Mouse (Mus musculus) retina, postnatal 7 days (tissue): ENCODE results near the gene Msantd2.

Source experiments
- DNase-seq: peaks from one replicate; pipeline ENCODE4 v3.0.0-alpha.2; 2012; ENCODE audit warnings: low read depth, low spot score

The Msantd2 gene

DNA sequence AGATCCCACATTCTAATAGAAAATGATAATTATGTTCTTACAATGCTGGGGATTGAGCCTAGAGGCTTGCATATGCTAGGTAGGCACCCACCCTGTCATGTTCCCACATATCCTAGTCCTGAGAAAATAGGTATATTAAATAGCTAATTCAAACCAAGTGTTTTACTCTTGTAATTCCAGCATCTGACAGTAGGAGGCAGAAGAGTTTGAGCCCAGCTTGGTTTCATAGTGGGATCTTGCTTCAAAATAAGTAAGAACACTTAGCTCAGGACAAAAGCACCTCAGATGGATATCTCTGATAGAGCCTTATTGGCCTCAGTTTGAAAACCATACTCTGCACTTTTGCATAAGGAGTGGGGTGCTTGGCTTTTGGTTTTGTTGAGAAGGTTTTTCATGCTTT lies 15.2 kb downstream of the Msantd2 start:
- DNase-seq: no peak

DNA sequence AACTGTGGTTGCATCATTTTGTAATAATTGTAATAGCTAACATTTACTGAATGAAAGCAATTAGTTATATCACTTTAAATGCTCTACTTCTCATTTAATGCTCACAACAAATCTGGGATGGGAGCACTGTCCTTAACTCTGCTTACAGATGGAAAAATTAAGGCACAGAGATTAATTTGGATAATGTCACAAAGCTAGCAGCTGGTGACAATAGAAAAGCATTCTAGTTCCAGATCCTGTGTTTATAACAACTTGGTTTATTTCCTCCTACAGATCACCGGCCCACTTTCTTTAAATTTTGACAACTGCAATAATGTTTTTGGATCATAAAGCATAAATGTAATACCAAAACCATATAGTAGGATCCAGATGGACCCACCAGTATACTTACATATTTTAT lies 16.9 kb downstream of the Msantd2 start:
- no peak for DNase-seq

DNA sequence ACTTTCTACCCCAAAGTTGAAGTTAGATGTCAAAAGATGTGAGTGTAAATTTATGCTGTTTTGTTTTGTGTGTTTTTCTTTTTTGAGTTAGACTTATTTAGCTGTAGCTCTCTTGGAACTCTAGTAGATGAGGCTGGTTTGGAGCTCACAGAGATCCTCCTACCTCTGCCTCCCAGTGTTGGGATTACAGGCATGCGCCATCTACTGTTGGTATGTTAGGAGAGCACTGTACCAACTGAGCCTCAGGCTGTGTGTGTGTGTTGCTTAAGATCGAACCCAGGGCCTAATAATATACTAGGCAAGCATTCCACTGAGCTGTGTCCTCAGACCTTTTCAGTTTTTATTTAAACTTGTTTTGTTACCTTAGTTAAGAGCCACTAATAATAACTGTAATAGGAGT lies 23.0 kb downstream of the Msantd2 start:
- no peak for DNase-seq

DNA sequence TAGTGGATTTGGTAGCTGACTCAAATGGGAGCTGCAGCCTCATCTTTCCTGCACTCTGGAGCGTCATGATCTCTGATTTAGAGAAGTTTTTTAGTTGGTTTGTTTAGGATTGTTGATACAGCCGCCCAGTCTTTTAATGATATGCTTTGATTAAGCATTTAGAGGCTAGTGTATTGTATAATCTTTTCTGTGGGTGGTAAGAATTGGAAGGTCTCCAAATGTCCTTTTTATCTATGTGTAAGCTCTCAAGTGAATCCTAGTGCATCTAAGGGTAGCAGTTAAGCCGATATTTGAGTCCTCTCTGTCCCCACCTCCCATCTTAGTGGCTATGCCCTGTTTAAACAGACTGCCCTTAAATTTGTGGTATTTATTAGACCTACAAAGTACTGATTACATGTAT lies 25.3 kb downstream of the Msantd2 start:
- DNase-seq: no peak

DNA sequence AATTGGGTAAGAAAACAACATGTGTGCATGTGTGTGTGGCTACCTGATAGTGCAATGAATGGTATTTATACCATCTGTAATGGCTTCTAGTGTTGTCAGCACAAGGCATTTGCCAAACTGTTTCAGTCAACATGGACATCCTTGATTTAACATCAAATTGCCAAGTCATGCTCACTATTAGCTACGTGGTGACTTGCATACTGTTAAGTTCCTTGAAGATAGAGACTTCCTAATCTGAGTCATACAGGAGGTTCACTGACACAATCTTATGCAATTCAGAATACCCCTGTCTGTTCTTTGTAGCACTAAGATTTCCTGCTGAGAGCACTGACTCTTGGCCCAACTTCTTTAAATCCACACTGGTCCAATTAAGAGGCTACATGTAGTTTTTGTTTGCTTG lies 28.3 kb downstream of the Msantd2 start:
- DNase-seq: no peak

DNA sequence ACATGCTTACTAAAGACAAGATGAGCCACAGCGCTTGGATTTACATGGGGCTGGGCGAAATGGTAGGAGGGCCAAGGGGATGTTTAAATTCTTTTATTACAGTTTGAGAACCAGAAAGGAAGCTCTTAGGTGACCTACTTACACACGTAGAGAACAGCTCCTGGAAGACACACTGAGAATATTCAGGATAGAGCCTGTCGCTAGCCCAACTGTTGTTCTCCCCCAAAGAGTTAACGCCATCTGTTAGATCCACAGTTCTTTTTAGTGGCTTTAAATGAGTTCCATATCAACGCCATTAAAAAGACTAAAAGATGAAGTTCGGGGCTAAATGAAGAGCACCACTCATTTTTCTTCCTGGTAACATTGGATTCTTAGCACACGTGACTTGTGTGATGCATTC lies 29.9 kb downstream of the Msantd2 start:
- DNase-seq: no peak

DNA sequence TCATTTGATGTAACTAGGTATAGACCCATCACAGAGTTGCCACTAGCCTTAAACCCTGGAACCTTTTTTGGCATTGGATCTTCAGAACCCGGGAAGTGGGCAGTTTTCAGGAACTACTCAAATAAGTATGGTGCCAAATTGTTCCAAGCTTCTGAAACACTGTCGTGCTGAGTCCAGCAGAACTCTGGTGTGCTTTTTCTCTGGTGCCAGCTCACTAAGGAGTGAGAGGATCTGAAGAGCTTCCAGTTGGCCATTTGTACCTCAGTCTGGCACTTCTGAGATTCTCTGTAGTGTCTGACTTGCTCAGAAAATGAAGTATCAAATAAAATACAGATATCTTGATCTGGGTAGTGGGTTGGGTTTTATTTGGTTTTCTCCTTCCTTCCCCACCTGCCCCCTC lies 30.9 kb downstream of the Msantd2 start:
- DNase-seq: no peak

DNA sequence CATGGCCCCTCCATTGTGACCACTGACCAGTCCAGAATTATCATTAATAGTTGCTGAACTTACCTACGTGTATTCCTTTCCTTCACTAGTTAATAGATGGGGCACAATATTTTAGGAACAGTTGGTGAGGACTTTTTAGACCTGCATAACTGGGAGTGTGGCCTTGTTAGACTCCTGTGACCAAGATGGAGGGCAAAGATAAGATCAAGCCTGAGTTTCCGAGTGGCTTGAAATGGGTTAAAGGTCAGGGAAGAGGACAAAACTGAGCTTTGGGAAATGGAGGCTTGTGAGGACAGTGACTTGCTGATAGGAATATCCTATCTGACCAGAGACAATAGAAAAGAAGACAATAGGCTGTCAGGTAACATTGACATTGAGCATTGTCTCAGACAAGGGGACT lies 36.3 kb downstream of the Msantd2 start:
- no peak for DNase-seq

DNA sequence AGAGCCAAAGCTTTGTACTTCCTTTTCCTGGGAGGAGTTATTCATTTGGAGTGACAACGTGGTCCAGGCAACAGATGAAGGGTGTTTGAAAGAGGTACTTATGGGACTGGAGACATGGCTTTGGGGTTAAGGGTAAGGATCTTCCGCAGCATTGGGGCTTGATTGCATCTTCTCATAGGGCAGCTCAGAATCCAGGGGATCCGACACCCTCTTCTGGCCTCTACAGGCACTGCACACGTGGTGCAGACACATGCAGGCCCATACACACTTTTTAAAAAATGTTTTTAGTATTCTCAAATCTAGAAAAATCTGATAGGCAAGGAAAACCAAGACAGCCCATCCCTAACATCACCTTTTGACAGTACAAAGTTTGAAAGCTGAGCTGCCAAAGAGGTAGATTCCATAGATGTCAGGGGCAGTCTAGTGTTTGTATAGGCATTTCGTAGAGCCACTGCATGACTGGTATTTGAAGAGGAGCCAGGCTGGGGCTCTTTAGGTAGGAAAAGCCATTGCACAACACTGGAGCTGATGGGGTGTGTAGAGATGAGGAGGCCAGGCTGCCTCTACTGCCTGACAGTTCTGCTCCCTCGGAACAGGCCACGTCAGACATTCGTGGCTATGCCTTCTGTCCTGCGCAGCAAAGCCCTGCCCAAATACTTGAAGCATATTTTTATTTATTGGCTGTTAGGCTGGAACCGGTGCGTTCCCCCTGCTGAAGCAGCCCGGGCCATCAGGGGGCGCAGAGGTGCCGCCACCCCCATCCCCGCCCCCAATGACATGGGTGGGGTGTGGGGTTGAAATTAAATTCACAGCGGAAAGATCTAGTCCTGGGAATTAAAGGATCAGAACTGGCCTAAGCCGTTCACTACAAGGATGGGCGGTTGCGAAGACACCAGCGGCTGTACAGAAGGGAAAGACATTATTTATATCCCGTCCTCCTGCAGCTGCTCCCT lies 37.6 kb downstream of the Msantd2 start:
- DNase-seq: no peak

DNA sequence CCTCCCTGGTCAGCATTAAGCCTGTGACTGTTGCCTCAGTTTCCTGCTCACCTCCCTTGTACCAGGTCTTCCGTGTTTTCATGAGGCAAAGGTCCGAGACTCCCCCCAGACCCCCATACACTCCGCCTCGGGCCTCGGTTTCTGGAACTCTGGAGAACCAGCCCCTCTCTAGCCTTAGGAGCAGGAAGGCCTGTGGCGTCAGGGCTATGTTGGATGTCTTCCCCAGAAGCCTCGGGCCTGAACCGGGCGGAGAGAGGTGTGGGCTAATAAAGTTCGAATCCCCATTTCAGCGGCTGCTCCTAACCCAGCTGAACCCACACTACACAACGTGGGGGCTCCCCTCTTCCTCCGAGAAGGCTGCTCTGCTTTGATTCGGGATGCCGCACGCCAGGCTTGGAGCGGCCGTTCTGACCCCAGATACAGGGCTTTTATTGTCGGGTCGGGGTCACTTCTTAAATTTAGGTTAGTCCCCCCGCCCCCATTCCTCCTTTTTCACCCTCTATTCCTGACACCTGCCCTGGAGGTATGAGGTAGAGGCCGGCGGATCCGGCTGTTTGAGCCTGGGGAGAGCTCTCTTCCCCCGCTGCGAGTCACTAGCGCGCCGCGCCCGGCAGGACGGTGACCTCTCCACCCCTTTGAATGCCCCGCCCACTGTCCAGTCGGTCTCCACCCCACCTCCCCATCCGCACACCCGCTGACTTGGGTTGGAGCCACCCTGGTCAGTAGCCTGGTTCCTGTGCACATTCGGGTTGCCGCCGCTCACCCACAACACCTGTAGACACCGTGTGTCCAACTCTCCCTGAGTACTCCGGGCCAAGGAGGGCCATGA lies 38.5 kb downstream of the Msantd2 start, which contains the start of gene Esam:
Gene Esam, plus strand, starts transcription at position 683 of the 829 bp plus-strand sequence.
- no peak for DNase-seq

DNA sequence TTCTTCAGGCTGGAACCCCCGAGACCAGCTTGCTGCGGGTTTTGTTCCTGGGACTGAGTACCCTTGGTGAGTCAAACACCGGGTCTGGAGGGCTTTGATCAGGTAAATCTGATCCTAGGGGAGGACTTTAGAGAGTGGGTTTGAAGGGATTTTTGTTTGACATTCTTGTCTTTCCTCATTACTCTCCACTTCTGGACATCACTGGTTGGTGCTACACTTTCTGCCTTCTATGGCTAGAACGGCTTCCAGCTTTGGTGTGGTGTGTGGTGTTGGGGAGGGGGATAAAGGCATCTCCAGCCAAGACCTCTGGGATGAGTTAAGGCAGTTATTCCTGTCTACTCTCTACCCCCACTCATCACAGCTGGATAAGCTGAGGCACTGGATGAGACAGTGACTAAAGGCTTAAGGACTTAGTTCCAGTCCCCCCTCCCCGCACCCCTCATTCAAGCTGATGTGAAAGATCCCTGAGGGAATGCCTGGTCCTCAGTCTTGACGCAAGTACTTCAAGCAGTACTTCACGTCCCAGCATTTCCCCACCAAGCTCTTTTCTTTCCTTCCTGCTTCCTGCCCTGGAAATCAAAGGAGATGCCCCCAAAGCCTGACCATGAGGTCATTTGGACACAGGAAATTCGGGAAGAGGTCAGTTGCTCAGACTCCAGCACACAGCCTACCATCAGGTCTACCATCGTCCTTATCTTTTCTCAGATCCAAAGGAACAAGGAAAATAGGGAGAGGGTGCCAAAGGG lies 39.3 kb downstream of the Msantd2 start:
- no peak for DNase-seq

DNA sequence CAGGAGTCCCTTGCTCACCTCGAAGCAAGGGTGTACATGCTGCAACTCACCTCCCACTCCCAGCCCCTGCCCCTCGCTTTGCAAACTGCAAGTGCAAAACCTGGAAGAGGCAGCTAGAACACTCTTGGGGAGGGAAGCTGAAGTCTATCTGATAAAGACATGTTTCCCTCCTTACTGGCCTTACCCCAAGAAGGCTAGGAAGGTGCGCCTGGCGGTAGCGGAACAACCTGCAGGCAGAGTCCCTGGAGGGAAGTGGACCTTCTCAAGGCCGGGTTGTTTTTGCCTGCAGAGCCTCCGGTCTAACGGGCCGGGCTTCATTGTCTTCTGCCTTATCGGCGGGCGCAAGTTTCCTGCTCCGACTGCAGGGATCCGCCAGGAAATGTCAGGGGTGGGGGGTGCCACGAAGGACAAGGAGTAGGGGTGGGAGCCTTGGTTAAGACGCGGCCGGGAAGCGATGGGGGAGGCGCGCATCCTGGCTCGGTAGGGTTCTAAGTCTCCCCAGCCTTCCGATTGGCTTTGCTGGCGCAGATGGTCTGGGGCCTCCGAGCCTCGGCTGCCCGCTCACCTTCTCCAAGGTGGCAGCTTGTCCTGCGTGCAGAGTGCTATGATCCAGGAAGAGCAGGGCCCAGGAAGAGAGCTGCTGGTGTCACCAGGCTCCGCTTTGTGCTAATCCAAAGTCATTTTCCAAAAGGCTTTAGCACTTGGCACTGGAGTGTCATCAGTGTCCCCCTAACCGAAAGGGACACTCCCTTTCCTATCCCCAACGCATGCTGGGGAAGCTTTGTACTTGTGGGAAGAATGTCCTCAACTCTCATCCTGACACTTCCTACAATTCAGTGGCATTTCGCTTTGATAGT lies 41.1 kb downstream of the Msantd2 start:
- no peak for DNase-seq

DNA sequence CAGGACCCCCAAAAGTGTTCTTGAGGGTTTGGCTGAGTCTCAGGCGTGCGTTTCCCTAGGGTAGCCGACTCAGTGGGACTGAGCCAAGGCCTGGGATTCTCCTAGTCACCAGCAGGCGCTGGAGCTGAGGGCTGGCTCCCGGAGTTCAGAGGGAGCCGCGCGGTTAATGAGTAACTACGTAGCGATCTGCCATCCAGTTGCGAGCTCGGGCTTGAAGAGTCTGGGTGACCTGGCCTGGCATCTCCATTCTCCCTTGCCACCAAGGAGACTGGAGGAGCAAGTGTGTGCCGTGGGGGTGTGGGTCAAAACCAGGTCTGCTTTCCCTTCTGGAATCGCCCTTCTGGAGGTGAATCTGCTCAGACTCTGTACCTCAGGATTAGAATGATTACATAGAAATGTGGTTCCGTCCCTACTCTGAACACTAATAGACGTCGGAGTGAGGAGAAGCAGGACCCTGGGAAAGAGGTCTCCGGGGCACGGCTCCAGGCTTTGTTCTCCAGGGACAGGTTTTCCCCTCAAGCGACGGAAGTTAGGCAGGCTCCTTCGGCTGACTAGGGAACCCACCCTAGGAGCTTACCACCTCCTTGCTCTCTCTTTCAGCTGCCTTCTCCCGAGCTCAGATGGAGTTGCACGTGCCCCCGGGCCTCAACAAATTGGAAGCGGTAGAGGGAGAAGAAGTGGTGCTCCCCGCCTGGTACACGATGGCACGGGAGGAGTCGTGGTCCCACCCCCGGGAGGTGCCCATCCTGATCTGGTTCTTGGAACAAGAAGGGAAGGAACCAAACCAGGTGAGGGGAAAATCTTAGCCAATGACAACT lies 42.0 kb downstream of the Msantd2 start:
- no peak for DNase-seq

DNA sequence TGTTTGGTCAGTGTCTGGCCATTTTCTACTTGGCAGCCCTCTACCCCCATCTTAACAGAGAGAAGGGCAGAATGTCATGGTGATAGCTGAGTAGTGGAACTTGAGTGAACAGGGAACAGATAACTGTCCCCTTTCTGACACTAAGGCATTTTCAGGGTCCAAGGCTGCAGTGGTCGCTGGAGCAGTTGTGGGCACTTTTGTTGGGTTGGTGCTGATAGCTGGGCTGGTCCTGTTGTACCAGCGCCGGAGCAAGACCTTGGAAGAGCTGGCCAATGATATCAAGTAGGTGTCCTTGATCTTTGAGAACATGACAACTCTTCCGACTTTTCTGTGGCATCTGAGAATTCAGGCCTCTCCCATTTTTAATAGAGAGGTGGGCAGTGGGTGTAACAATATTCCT lies 47.7 kb downstream of the Msantd2 start:
- no peak for DNase-seq

DNA sequence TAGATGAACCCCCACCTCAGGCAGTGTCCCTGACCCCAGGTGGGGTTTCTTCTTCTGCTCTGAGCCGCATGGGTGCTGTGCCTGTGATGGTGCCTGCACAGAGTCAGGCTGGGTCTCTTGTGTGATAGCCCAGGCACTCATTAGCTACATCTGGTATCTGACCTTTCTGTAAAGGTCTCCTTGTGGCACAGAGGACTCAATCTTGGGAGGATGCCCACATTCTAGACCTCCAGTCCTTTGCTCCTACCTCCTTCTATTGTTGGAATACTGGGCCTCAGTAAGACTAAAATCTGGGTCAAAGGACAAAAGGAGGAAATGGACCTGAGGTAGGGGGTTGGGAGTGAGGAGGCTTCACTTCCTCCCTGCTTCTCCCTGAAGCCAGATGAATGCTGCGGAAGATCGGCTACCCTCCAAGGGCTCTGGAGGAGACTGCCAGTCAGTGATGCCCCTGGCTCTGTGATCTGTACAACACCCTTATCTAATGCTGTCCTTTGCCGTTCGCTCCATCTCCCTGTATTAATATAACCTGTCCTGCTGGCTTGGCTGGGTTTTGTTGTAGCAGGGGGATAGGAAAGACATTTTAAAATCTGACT lies 48.6 kb downstream of the Msantd2 start:
- DNase-seq: no peak

DNA sequence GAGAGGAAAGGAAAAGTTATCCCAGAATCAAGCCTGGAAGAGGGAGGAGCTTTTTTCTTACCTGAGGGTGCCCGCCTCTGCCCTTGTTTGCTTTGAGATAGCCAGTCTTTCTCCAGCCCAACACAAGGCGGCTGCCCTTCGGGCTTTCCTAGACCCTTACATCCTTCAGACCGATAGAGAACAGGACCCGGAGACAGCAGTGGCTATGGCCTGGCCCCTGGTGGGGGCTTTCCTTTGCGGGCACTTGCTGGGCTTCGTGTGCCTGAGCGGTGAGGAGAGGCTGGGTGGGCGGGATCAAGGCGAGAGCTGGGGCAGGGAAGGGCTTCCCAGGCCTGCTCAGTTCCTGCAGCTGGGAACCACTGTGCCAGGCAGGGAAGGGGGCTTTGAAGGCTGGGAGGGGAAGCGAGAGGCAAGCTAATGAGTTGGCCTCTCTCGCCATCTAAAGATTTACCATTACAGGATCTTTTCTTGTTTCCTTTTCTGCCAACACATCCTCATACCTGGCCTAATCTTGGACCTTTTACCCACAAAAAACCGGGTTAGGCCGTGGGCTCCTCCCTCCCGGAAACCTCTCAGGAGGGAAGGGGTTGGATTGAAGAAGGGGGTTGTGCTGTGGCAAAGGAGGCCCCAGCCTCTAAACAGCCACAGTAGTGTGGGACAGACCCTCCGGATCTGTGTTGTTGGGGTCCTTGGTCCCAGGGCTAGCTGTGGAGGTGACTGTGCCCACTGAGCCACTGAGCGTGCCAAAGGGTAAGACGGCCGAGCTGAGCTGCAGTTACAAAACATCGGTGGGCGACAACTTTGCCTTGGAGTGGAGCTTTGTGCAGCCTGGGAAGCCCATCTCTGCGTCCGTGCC lies 50.3 kb downstream of the Msantd2 start, which contains the start of gene Vsig2:
Gene Vsig2, plus strand, starts transcription at position 86 of the 856 bp plus-strand sequence.
- no peak for DNase-seq

DNA sequence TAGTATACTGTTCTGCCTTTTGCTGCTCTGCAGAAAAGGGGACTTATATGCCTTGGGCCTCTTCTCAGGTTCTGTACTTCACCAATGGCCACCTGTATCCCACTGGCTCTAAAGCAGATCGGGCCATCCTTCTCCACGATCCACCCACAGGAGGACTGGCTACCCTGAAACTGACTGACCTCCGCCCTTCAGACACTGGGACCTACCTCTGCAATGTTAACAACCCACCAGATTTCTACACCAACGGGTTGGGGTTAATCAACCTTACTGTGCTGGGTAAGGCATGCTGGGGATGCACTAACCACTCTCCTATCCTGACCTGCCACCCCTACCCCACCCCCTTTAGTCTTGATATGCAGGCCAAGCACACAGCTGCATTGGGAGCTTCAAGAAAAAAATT lies 51.1 kb downstream of the Msantd2 start:
- no peak for DNase-seq

DNA sequence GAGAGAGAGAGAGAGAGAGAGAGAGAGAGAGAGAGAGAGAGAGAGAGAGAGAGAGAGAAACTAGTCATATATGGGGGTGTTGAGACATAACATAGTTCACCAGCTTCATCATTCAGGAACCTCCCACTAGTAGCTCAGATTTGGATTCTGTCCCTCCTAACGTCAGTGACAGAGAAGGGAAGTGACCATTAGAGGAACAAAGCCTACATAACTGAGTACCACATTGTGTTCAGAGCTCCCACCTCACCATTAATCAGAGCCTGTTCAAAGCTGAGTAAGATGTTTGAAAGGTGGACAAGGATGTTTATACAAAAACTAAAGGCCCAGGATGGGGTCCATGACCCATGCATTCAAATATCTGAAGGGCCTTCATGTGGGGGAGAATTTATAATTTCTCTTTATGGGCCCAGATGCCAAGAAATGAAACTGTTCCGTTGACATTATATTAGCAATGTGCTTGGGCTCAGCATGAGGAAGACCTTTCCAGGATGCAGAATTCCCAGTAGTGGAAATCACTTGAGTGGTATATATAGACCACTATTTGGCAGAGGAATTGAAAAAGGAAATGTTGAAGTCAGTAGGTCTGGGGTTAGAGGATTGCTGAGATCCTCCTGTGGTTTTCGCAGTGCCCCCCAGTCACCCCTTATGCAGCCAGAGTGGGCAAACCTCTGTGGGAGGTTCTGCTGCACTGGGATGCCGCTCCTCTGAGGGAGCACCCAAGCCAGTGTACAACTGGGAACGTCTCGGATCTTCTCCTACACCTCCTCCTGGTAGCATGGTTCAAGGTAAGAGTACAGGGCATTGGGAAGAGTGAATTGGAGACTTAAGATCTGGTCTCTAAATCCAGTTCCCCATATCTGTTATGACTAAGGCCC lies 51.8 kb downstream of the Msantd2 start:
- no peak for DNase-seq
